Mouse (Mus musculus): ENCODE measurements at regions not wholly inside any gene's neighbourhood (a gene's known extent, or its start where the extent isn't known, plus 50 kb on each side); places are given as distances from the start of the nearest gene placed in this dataset.

DNA sequence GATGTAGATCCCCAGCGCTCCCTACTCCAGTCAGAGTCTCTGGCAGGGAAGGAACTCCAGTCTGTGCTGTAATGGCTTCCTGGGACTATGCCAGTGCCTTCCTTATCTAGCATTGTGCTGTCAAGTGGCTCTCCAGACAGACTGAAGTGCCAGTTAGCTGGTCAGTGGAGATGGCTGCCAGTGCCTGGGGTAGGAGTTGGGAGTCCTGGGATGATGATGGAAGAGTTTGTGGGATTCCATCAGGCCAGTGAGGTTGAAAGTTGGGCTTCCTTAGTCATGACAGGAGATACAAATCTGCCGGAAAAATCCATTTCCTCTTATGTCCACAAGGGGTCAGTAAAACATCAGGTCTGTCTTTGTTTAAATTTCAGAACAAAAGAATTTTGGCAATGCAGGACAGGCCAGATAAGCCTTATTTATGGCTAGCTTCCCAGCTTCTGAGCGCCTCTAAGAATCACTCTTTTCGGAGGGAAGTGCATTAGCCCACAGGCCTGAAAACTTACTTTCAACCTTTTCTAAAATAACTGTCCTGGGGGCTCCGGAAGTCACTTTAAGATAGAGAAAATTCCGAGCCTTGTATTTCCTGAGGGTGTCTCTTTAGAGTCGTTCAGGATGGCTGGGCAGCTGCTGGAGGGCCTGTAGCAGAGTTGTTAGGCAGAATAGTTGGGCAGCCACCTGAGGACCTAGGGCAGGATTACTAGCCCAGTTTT is 79.5 kb upstream of the Camk1g start:
- H3K27me3 ChIP-seq (replicated peaks) = no peaks in the 10 kb centered on the region
- WGBS = 16% methylated on average over 7 of the region's 7 CpGs
- peak overlapping the region; percentile 79 for H3K27ac ChIP-seq (replicated peaks)
- ATAC-seq (ENCODE audit: low FRiP score) = peak; percentile 69
- H3K4me3 ChIP-seq (replicated peaks) = no peak overlapping the region
- peaks cover 20% of the 10 kb centered on the region for H3K4me1 ChIP-seq
- H3K4me2 ChIP-seq = no peak overlapping the region
- H3K9ac ChIP-seq (replicated peaks) = no peak overlapping the region; the same call in 1 of the 2 replicates
- no peaks in the 10 kb centered on the region for H3K36me3 ChIP-seq
- no peaks in the 10 kb centered on the region for H3K9me3 ChIP-seq (replicated peaks)

DNA sequence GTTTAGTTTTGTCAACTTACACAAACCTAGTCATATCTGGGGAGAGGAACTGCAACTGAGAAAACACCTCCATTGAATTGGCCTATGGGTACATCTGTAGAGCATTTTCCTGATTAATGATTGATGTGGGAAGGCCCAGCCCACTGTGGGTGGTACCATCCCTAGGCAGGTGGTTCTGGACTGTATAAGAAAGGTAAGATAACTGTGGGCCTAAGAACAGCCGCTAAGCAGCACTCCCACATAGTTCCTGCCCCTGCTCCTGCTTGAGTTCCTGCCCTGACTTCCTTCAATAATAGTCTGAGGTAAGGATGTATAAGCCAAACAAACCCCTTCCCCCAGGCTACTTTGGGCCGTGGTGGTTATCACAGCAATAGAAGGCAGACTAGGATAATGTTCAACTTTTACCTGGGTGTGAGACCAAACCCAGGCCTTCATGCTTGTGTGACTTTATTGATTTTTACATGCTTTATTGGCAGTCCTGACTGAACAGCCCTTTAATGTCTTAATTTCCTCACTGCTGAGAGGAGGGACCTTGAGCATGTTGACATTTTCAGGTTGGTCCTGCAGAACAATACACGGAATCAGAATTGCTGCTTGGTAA is 78.8 kb upstream of the Camk1g start:
- no peaks in the 10 kb centered on the region for H3K9me3 ChIP-seq (replicated peaks)
- H3K9ac ChIP-seq (replicated peaks) = no peak overlapping the region
- ATAC-seq (ENCODE audit: low FRiP score) = no peak
- H3K4me1 ChIP-seq = peaks cover 20% of the 10 kb centered on the region
- peak overlapping the region; percentile 61 for H3K27ac ChIP-seq (replicated peaks)
- H3K27me3 ChIP-seq (replicated peaks) = no peaks in the 10 kb centered on the region
- no peak overlapping the region for H3K4me2 ChIP-seq
- H3K36me3 ChIP-seq = no peaks in the 10 kb centered on the region
- H3K4me3 ChIP-seq (replicated peaks) = no peak overlapping the region
- WGBS = 74% methylated on average over 3 of the region's 3 CpGs

DNA sequence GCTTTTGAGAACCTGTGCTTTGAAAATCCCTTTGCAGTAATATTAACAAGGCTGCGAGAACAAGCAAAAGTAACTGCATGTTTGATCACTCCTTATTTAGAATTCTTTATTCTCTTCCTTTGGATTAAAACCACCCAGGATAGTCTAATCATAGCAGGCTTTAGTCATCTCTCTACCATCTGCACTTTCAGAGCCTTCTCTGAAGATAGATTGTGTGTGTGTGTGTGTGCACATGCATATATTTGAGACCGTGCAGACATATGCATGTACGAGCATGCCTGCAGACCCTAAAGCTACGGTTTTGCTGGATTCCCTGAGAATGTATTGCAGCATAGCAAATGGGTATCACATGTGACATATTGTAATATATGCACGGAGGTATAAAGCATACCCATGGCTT is 77.5 kb upstream of the Camk1g start:
- Histone ChIP-seq H3K4me3 (replicated peaks) (no peak overlapping the region), H3K27ac (replicated peaks) (no peak overlapping the region), H3K4me2 (no peak overlapping the region), H3K27me3 (replicated peaks) (no peaks in the 10 kb centered on the region), H3K4me1 (peaks cover 20% of the 10 kb centered on the region), H3K9me3 (replicated peaks) (no peaks in the 10 kb centered on the region), H3K9ac (replicated peaks) (no peak overlapping the region), H3K36me3 (no peaks in the 10 kb centered on the region)
- no peak for ATAC-seq (ENCODE audit: low FRiP score)
- 82% methylated on average over 5 of the region's 5 CpGs for WGBS

DNA sequence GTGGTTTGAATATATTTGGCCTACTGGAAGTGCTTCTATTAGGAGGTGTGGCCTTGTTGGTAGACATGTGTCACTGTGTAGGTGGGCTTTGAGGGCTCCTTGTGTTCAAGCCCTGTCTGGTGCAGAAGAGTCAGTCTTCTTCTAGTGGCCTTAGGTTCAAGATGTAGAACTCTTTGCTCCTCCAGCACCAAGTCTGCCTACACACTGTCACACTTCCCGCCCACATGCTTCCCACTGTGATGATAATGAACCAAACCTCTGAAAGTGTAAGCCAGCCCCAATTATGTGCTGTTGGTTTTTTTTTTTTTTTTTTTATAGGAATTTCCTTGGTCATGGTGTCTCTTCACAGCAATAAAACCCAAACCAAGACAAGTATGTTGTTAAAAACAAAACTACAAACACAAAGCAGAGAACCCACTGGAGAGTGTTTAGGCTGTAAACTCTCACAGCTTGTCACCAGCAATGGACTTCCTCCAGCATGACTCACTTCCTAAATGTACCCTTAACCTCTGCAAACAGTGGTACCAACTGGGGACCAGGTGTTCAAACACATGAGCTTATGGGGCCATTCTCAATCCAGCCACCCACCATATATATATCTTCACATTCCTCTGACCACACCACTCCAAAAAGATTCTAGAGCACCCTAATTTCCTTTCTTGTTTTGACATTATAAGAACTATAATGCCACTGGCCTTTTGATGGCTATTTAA is 74.0 kb upstream of the Camk1g start:
- no peak for ATAC-seq (ENCODE audit: low FRiP score)
- WGBS = 76% methylated on average over 1 of the region's 1 CpGs
- no peak overlapping the region for H3K4me2 ChIP-seq

DNA sequence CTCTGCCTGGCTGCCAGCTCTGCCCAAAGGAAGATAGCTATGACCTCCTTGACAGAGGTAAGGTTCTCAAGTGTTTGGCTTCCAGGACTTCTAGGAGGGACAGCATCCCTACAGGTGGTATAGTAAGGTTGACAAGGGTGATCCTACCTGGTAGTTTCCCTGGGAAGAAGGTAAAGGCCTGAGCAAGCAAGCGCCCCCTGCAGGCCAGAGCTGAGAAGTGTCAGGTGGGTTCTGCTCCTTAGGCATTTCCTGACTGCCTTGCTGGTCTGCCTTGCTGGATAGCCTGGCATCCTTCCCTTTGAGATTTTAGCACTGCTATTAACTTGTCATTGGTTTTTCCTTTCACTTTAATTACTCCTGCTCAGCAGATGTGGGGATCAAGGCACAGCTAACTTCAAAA is 70.4 kb upstream of the Camk1g start:
- no peak for ATAC-seq (ENCODE audit: low FRiP score)
- Histone ChIP-seq H3K9me3 (replicated peaks) (no peaks in the 10 kb centered on the region), H3K36me3 (no peaks in the 10 kb centered on the region), H3K4me3 (replicated peaks) (no peak overlapping the region), H3K27ac (replicated peaks) (no peak overlapping the region), H3K27me3 (replicated peaks) (no peaks in the 10 kb centered on the region), H3K4me2 (no peak overlapping the region), H3K4me1 (peaks cover 4% of the 10 kb centered on the region; the same call in 1 of the 2 replicates), H3K9ac (replicated peaks) (no peak overlapping the region)
- WGBS = 0% methylated on average over 1 of the region's 1 CpGs

More for the DNA sequence above, 74.0 kb upstream of the Camk1g start:
- no peak overlapping the region for H3K9ac ChIP-seq (replicated peaks)
- no peak overlapping the region for H3K27ac ChIP-seq (replicated peaks)
- H3K27me3 ChIP-seq (replicated peaks) = no peaks in the 10 kb centered on the region
- H3K9me3 ChIP-seq (replicated peaks) = no peaks in the 10 kb centered on the region
- H3K36me3 ChIP-seq = no peaks in the 10 kb centered on the region
- H3K4me1 ChIP-seq = peaks cover 2% of the 10 kb centered on the region; the same call in 1 of the 2 replicates
- no peak overlapping the region for H3K4me3 ChIP-seq (replicated peaks)

DNA sequence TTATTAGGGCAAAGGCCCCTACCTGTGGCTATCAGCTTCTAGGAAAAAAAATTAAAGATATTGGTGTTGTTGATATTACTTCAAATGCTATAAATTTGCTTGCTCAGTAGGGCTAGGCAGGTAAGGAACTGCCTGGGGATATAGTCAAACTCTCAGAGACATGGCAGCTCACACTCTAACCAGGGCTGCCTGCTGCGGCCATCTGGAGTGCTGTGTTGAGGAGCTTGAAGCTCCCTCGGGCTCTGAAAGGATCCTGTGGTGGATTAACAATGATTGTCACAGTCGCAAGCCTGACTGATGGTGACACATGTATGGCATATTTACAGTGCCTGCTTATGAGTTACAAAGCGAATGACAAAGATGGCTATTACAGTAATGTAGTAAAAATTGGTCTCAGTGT is 64.2 kb upstream of the Camk1g start:
- H3K36me3 ChIP-seq = no peaks in the 10 kb centered on the region
- no peak overlapping the region for H3K4me3 ChIP-seq (replicated peaks)
- no peak overlapping the region for H3K4me2 ChIP-seq
- ATAC-seq (ENCODE audit: low FRiP score) = no peak
- H3K9ac ChIP-seq (replicated peaks) = no peak overlapping the region
- 37% methylated on average over 4 of the region's 4 CpGs for WGBS
- H3K4me1 ChIP-seq = peaks cover 37% of the 10 kb centered on the region
- no peak overlapping the region for H3K27ac ChIP-seq (replicated peaks)
- H3K9me3 ChIP-seq (replicated peaks) = no peaks in the 10 kb centered on the region
- no peaks in the 10 kb centered on the region for H3K27me3 ChIP-seq (replicated peaks)

DNA sequence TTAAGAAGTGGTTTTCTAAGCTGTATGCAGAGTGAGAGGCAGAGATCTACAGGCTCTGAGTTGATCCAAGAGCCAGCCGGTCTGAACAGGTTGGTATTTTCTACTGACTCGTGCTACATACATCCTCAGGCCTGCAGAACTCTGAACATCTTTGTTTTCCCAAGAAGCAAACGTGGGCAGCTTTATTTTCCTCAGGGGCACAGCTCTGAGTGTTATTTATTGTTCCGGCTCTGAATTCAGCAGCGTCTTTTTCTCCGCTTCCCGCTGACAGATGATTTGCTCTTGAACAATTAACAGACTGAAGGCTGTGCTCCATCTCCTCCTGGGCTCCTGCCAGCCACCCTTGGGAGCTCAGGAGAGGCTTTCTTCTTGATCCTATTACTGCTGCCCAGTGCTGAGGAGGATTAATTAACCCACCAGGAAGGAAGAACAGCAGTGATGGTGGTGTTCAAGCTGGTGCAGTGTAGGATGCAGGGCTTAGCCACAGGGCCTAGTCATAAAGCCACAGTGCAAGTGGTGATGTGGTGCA is 63.5 kb upstream of the Camk1g start:
- WGBS = 9% methylated on average over 7 of the region's 7 CpGs

DNA sequence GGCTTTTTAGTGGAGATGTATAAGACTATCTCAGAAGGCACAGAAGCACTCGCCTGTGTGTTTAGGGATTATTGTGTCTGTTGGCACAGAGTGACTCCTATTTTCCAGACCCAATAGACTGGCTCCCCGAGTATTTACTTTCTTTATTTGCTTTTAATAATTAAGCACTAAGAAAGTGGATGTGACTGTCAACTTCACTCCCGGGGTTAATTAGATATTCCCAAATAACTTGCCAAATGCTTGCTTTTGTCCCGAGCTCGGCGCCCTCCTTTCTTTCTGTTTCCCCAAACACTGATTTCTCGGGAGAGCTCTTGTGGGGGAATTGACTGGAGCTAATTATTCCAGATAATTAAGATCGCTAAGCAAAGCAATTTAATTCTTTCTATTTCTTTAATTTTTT is 60.1 kb upstream of the Camk1g start:
- peak overlapping the region; percentile 66; the same call in 1 of the 2 replicates for H3K27ac ChIP-seq (replicated peaks)
- peak; percentile 46; the same call in 1 of the 2 replicates for ATAC-seq (ENCODE audit: low FRiP score)
- no peaks in the 10 kb centered on the region for H3K9me3 ChIP-seq (replicated peaks)
- H3K4me1 ChIP-seq = peaks cover 33% of the 10 kb centered on the region
- no peak overlapping the region for H3K9ac ChIP-seq (replicated peaks)
- H3K36me3 ChIP-seq = no peaks in the 10 kb centered on the region
- 29% methylated on average over 8 of the region's 8 CpGs for WGBS
- no peak overlapping the region for H3K4me2 ChIP-seq
- H3K27me3 ChIP-seq (replicated peaks) = no peaks in the 10 kb centered on the region
- no peak overlapping the region for H3K4me3 ChIP-seq (replicated peaks)

More for the DNA sequence above, 63.5 kb upstream of the Camk1g start:
- ATAC-seq (ENCODE audit: low FRiP score) = peak; percentile 60
- Histone ChIP-seq H3K36me3 (no peaks in the 10 kb centered on the region), H3K4me1 (peaks cover 37% of the 10 kb centered on the region), H3K27me3 (replicated peaks) (no peaks in the 10 kb centered on the region), H3K27ac (replicated peaks) (peak overlapping the region; percentile 69), H3K4me3 (replicated peaks) (no peak overlapping the region), H3K9ac (replicated peaks) (no peak overlapping the region), H3K4me2 (no peak overlapping the region), H3K9me3 (replicated peaks) (no peaks in the 10 kb centered on the region)

DNA sequence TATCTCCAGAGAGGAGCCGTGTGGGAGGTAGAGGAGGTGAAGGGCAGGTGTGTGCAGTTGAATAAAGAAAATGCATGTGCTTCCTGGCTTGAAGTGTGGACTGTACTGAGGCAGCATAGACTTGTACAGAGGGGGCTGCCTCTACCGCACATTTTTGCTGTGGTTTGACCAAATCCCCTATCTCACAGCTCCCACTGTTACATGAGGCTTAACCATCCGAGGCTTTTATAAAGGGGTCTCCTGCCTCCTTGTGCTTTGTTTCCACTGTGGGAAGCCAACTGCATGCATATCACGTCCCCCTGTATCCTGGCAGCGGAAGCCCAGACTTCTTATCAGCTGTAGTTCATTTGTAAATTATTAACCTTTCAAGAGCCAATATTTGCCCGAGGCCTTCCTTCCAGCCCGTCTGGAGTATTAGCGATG is 53.6 kb upstream of the Camk1g start:
- no peak for ATAC-seq (ENCODE audit: low FRiP score)
- Histone ChIP-seq H3K4me3 (replicated peaks) (no peak overlapping the region), H3K27ac (replicated peaks) (0 out of 2 replicates have a peak overlapping the region, but pooled peaks have one; percentile 1), H3K4me1 (peaks cover 26% of the 10 kb centered on the region), H3K9me3 (replicated peaks) (no peaks in the 10 kb centered on the region), H3K4me2 (no peak overlapping the region), H3K36me3 (no peaks in the 10 kb centered on the region), H3K9ac (replicated peaks) (no peak overlapping the region), H3K27me3 (replicated peaks) (no peaks in the 10 kb centered on the region)
- 33% methylated on average over 8 of the region's 8 CpGs for WGBS

DNA sequence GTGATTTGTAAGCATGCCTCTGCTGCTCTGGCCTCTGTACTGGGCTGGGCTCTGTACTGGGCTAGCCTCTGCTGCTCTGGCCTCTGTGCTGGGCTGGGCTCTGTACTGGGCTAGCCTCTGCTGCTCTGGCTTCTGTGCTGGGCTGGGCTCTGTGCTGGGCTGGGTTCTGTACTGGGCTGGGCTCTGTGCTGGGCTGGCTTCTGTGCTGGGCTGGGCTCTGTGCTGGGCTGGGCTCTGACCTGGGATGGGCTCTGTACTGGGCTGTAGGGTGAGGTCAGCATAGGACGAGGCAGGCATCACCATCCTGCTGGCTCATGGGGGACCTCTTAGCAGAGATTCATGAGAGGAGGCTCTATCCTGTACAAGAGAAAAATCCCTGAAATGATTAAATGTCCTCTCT is 52.8 kb upstream of the Camk1g start:
- H3K27ac ChIP-seq (replicated peaks) = no peak overlapping the region
- peaks cover 34% of the 10 kb centered on the region for H3K4me1 ChIP-seq
- WGBS = 58% methylated on average over 1 of the region's 1 CpGs
- H3K4me3 ChIP-seq (replicated peaks) = no peak overlapping the region
- ATAC-seq (ENCODE audit: low FRiP score) = no peak
- no peaks in the 10 kb centered on the region for H3K27me3 ChIP-seq (replicated peaks)
- H3K9me3 ChIP-seq (replicated peaks) = no peaks in the 10 kb centered on the region
- H3K36me3 ChIP-seq = no peaks in the 10 kb centered on the region
- H3K4me2 ChIP-seq = no peak overlapping the region
- no peak overlapping the region for H3K9ac ChIP-seq (replicated peaks)

DNA sequence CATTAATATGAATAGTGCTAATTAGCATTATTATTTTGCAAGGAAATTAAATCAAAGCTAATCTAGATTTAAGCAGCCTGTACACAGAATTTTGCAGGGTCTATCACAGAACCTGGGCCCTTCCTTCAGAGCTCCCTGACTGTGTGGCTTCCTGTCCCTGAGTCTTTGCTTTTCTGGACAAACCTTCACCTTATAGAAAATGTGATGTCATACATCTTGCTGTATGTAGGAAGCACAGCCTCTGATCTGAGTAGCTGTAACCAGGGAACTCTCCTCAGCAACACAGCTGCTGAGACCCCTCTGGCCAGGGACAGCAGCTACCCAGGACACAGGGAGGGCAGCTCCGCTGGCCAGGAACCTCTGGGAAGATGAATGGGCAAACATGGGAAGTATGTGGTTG is 51.7 kb upstream of the Camk1g start:
- 81% methylated on average over 1 of the region's 1 CpGs for WGBS
- no peaks in the 10 kb centered on the region for H3K9me3 ChIP-seq (replicated peaks)
- H3K27ac ChIP-seq (replicated peaks) = no peak overlapping the region
- peaks cover 34% of the 10 kb centered on the region for H3K4me1 ChIP-seq
- no peaks in the 10 kb centered on the region for H3K27me3 ChIP-seq (replicated peaks)
- H3K36me3 ChIP-seq = no peaks in the 10 kb centered on the region
- H3K4me2 ChIP-seq = no peak overlapping the region
- ATAC-seq (ENCODE audit: low FRiP score) = no peak
- no peak overlapping the region for H3K4me3 ChIP-seq (replicated peaks)
- no peak overlapping the region for H3K9ac ChIP-seq (replicated peaks)
